Mouse (Mus musculus) CH12.LX (cell line): ENCODE results near the gene Rnf145. TPM values are rescaled to one million over a fixed set of nuclear protein-coding genes. Genes with fewer than 3 reads are reported as not detected.

Experiments used
- DNase-seq: peaks from one replicate; pipeline ENCODE4 v3.0.0-alpha.2; 2013; ENCODE audit errors: extremely low read depth
- H3K27ac ChIP-seq: 2 replicates; pipeline ENCODE4 v1.5.1; 2012; ENCODE audit warnings: low read depth, mild to moderate bottlenecking, control low read depth, moderate library complexity; ENCODE audit not compliant: insufficient read depth
- H3K27me3 ChIP-seq: replicated peaks from 2 replicates; pipeline ENCODE3; 2012; ENCODE audit warnings: inconsistent platforms
- H3K36me3 ChIP-seq, 2 experiments: replicated peaks in 1 of 2; 2 replicates each; pipeline versions ENCODE3 to v1.6.1; 2012; ENCODE audit warnings: inconsistent platforms in 1 of 2, low read length in 1 of 2, mild to moderate bottlenecking in 1 of 2, mixed read lengths in 1 of 2, moderate library complexity in 1 of 2; ENCODE audit not compliant: control insufficient read depth in 1 of 2, insufficient read depth in 1 of 2
- H3K4me1 ChIP-seq, 2 experiments: 2 replicates each; pipeline ENCODE4 v1.6.1; 2012; ENCODE audit warnings: inconsistent platforms in 1 of 2, moderate library complexity in 1 of 2; ENCODE audit not compliant: insufficient read depth in 2 of 2, control insufficient read depth in 1 of 2
- H3K4me2 ChIP-seq: 2 replicates; pipeline ENCODE4 v1.6.1; 2012; ENCODE audit warnings: low read depth, mild to moderate bottlenecking, control low read depth; ENCODE audit not compliant: poor library complexity, insufficient read depth, severe bottlenecking
- H3K4me3 ChIP-seq, 3 experiments: fragments of 150-350 bp in 1 of 3; sonication (generic) in 1 of 3; replicated peaks in 1 of 3; 2 replicates each; pipeline versions ENCODE3 to v1.5.1; 2011 to 2012; ENCODE audit warnings: low read depth in 2 of 3, low read length in 2 of 3, mild to moderate bottlenecking in 2 of 3, moderate library complexity in 2 of 3, control low read depth in 1 of 3, improper control_type of control experiment in 1 of 3, inconsistent platforms in 1 of 3, mixed read lengths in 1 of 3; ENCODE audit not compliant: poor library complexity in 1 of 3
- H3K79me2 ChIP-seq: replicated peaks from 2 replicates; pipeline ENCODE4 v1.6.1; 2012; ENCODE audit warnings: mild to moderate bottlenecking, moderate library complexity; ENCODE audit not compliant: control insufficient read depth, poor library complexity, insufficient read depth, severe bottlenecking; ENCODE audit errors: extremely low read depth
- H3K9ac ChIP-seq: 2 replicates; pipeline ENCODE4 v1.6.1; 2012; ENCODE audit warnings: low read depth, mild to moderate bottlenecking, control low read depth, moderate library complexity; ENCODE audit not compliant: insufficient read depth
- H3K9me3 ChIP-seq: replicated peaks from 2 replicates; pipeline ENCODE3; 2012; ENCODE audit warnings: low read length, inconsistent platforms, mixed read lengths
- BHLHE40 ChIP-seq: IDR thresholded peaks from 2 replicates; pipeline ENCODE4 v1.6.1; 2011; ENCODE audit warnings: mild to moderate bottlenecking, low read depth, low read length, improper control_type of control experiment
- CHD1 ChIP-seq: IDR thresholded peaks from 2 replicates; pipeline ENCODE4 v1.6.1; 2012; ENCODE audit warnings: low read depth, low read length, improper control_type of control experiment, inconsistent platforms
- CTCF ChIP-seq, 2 experiments: IDR thresholded peaks in 1 of 2; conservative IDR thresholded peaks in 1 of 2; 2 replicates each; pipeline ENCODE4 v1.5.1; 2011 to 2012; ENCODE audit warnings: low read depth in 2 of 2, low read length in 2 of 2, improper control_type of control experiment in 1 of 2, inconsistent platforms in 1 of 2, mild to moderate bottlenecking in 1 of 2, moderate library complexity in 1 of 2
- E2F4 ChIP-seq: IDR thresholded peaks from 2 replicates; pipeline ENCODE4 v1.6.1; 2011; ENCODE audit warnings: low read depth, low read length, improper control_type of control experiment; ENCODE audit not compliant: insufficient replicate concordance
- EP300 ChIP-seq: IDR thresholded peaks from 2 replicates; pipeline ENCODE4 v1.6.1; 2011; ENCODE audit warnings: low read length, improper control_type of control experiment
- ETS1 ChIP-seq: conservative IDR thresholded peaks from 2 replicates; pipeline ENCODE4 v1.6.1; 2012; ENCODE audit warnings: low read depth, mild to moderate bottlenecking, inconsistent platforms, low read length, improper control_type of control experiment, moderate library complexity
- GABPA ChIP-seq: IDR thresholded peaks from 2 replicates; pipeline ENCODE4 v1.6.1; 2012; ENCODE audit warnings: low read depth, low read length, improper control_type of control experiment, inconsistent platforms; ENCODE audit not compliant: insufficient replicate concordance
- HCFC1 ChIP-seq: IDR thresholded peaks from 2 replicates; pipeline ENCODE4 v1.6.1; 2012; ENCODE audit warnings: low read depth, mild to moderate bottlenecking, inconsistent platforms, low read length, improper control_type of control experiment
- IRF4 ChIP-seq: IDR thresholded peaks from 2 replicates; pipeline ENCODE4 v1.6.1; 2014; ENCODE audit warnings: low read depth, mild to moderate bottlenecking, inconsistent platforms, low read length, improper control_type of control experiment
- KAT2A ChIP-seq: IDR thresholded peaks from 2 replicates; pipeline ENCODE4 v1.6.1; 2012; ENCODE audit warnings: low read length, improper control_type of control experiment, inconsistent platforms; ENCODE audit not compliant: insufficient replicate concordance
- MAX ChIP-seq: IDR thresholded peaks from 2 replicates; pipeline ENCODE4 v1.6.1; 2011; ENCODE audit warnings: low read length, improper control_type of control experiment
- MAZ ChIP-seq: IDR thresholded peaks from 2 replicates; pipeline ENCODE4 v1.6.1; 2012; ENCODE audit warnings: low read depth, mild to moderate bottlenecking, inconsistent platforms, low read length, improper control_type of control experiment, moderate library complexity
- MYC ChIP-seq: IDR thresholded peaks from 2 replicates; pipeline ENCODE4 v1.6.1; 2011; ENCODE audit warnings: low read depth, mild to moderate bottlenecking, improper control_type of control experiment, low read length
- NELFE ChIP-seq: IDR thresholded peaks from 2 replicates; pipeline ENCODE4 v1.6.1; 2011; ENCODE audit warnings: low read depth, low read length, improper control_type of control experiment
- PAX5 ChIP-seq: IDR thresholded peaks from 2 replicates; pipeline ENCODE4 v1.6.1; 2012; ENCODE audit warnings: low read length, inconsistent platforms, mixed read lengths
- POLR2A ChIP-seq: IDR thresholded peaks from 2 replicates; pipeline ENCODE4 v1.6.1; 2011; ENCODE audit warnings: low read depth, mild to moderate bottlenecking, improper control_type of control experiment, low read length
- POLR2AphosphoS2 ChIP-seq: IDR thresholded peaks from 2 replicates; pipeline ENCODE4 v1.6.1; 2011; ENCODE audit warnings: low read depth, low read length, improper control_type of control experiment
- RCOR1 ChIP-seq: conservative IDR thresholded peaks from 2 replicates; pipeline ENCODE4 v1.6.1; 2012; ENCODE audit warnings: low read depth, mild to moderate bottlenecking, inconsistent platforms, low read length, improper control_type of control experiment
- TBP ChIP-seq: conservative IDR thresholded peaks from 2 replicates; pipeline ENCODE4 v1.6.1; 2011; ENCODE audit warnings: low read depth, low read length, improper control_type of control experiment
- TCF12 ChIP-seq: IDR thresholded peaks from 2 replicates; pipeline ENCODE4 v1.6.1; 2014; ENCODE audit warnings: low read depth, mild to moderate bottlenecking, inconsistent platforms, low read length, improper control_type of control experiment
- ZKSCAN1 ChIP-seq: IDR thresholded peaks from 2 replicates; pipeline ENCODE4 v1.6.1; 2012; ENCODE audit warnings: low read depth, inconsistent platforms, low read length, improper control_type of control experiment, borderline replicate concordance
- ZMIZ1 ChIP-seq: IDR thresholded peaks from 2 replicates; pipeline ENCODE4 v1.6.1; 2012; ENCODE audit warnings: low read depth, mild to moderate bottlenecking, inconsistent platforms, low read length, improper control_type of control experiment
- dilution Hi-C: fragments of 300-500 bp; cut with MboI; formaldehyde crosslinking; loops from 2 replicates; pipeline ENCODE4 v1.14.3; 2020; ENCODE audit warnings: low sequenced_read_pairs; ENCODE audit not compliant: extremely low pct_unique_long_range_greater_than_20kb, extremely low pct_ligation_motif_present
- in situ Hi-C: fragments of 300-500 bp; cut with MboI; formaldehyde crosslinking; loops from 3 replicates; pipeline ENCODE4 v1.14.3; 2019; ENCODE audit warnings: low sequenced_read_pairs, low pct_ligation_motif_present, low pct_unique_long_range_greater_than_20kb, mixed read lengths
- polyA plus RNA-seq: library from polyadenylated mRNA; unstranded; fragments of >175 nt; gene quantifications from 2 replicates; pipeline ENCODE4 v1.2.1, GENCODE M21; 2012; ENCODE audit warnings: low read depth; ENCODE audit not compliant: insufficient read length
- total RNA-seq, 2 experiments: library from RNA; depleted of rRNA; stranded (reverse); fragments of 300-350 nt in 1 of 2; fragments of >200 nt in 1 of 2; gene quantifications; 2 replicates each; pipeline ENCODE4 v1.2.3; 2012 to 2014

Rnf145 gene
- total and polyA plus RNA-seq, 3 experiments, result 44.3 to 60.5 (median 44.5) TPM

DNA sequence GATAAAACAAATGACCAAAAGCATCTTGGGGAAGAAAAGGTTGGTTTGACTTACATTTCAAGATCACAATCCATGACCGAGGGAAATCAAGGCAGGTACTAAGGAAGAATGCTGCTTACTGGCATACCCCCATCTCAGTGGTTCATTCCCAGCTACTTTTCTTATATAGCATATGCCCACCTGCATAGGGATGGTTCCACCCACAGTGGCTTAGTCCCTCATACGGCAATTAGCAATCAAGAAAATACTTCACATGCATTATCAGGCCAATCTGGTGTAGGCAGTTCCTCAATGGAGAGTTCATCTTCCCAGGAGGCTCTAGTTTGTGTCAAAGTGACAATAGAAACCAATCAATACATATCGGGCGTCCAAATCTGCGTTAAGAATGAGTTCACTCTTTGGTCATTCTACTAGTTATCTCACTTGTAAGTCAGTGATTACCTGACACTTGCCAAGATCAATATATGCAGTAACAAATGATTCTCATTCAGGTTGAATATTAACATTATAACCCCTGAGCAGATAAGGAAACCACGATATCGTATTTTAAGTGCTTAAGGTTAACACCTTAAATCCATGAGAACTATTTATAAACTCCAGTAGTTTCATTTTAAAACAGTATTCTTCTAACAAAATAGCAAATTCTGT lies 33.6 kb upstream of the Rnf145 start:
- Histone ChIP-seq H3K4me2 (no peak overlapping the region), H3K9ac (no peak overlapping the region)
- TF ChIP-seq EP300 (no peak), POLR2A (no peak), HCFC1 (no peak), MAZ (no peak), ZKSCAN1 (no peak), PAX5 (no peak), MAX (no peak), CHD1 (no peak), TCF12 (no peak), MYC (no peak), POLR2AphosphoS2 (no peak), ETS1 (no peak), RCOR1 (no peak)
- TF ChIP-seq, all 38 proteins: peak for 0
- Histone ChIP-seq H3K9me3 (no peaks in the 10 kb centered on the region), H3K27ac (no peak overlapping the region), H3K27me3 (no peaks in the 10 kb centered on the region), H3K4me3 (no peak overlapping the region), H3K36me3 (no peaks in the 10 kb centered on the region), H3K4me1 (peaks cover 0 to 3% of the 10 kb centered on the region in 2 experiments; a peak in 1 of 4 replicates), H3K79me2 (no peaks in the 10 kb centered on the region)
- in situ Hi-C loops, result no loop called here
- dilution Hi-C loops, result no loop called here
- no peak for DNase-seq

DNA sequence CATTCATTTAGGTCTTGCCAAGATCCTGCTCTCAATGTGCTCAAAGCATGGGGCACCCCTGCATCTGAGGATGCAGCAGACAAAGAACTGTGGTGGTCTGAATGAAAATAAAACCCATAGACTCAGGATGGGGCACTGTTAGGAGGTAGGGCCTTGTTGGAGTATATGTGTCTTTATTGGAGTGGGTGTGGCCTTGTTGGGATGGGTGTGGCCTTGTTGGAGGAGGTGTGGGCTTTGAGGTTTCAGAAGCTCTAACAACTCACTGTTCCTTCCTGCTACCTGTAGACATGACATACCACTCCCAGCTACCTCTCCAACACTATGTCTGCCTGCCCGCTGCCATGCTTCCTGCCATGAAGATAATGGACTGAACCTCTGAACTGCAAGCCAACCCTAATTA lies 29.6 kb upstream of the Rnf145 start:
- DNase-seq, result no peak
- H3K36me3 ChIP-seq, result no peaks in the 10 kb centered on the region
- H3K9ac ChIP-seq, result no peak overlapping the region
- H3K9me3 ChIP-seq, result no peaks in the 10 kb centered on the region
- dilution Hi-C loops (no loop called here), in situ Hi-C loops (no loop called here)
- TF ChIP-seq KAT2A (no peak), BHLHE40 (no peak), GABPA (no peak), CTCF (conservative IDR thresholded peaks at IDR 0.05 in 1 of 2, IDR thresholded peaks at IDR 0.05 in 1 of 2; ENCODE audit: low read depth in 2 of 2, low read length in 2 of 2) (no peak), EP300 (no peak), TBP (no peak), E2F4 (no peak), MYC (no peak), IRF4 (no peak), ETS1 (no peak), NELFE (no peak), ZMIZ1 (no peak)
- H3K4me1 ChIP-seq, result peaks cover 0 to 9% of the 10 kb centered on the region in 2 experiments; a peak in 1 of 4 replicates
- H3K27ac ChIP-seq, result no peak overlapping the region
- H3K27me3 ChIP-seq, result no peaks in the 10 kb centered on the region
- no peak overlapping the region for H3K4me2 ChIP-seq
- no peak overlapping the region for H3K4me3 ChIP-seq
- H3K79me2 ChIP-seq, result no peaks in the 10 kb centered on the region
